Mouse (Mus musculus) hindbrain, embryonic 14.5 days (tissue): ENCODE results near the gene Rnf146. TPM values are rescaled to one million over a fixed set of nuclear protein-coding genes. Genes with fewer than 3 reads are reported as not detected.
A peak's percentile ranks its signal among the peaks of the same experiment; 100 is the strongest.
"Not testable (repeated sequence)": the region's sequence is repeated elsewhere in the genome, so short reads cannot be mapped to it uniquely, and the experiment has no call there.

Experiments
- ATAC-seq: fragments of 200-750 bp; cut with Nextera tagmentation; 2 replicates; pipeline ENCODE4 v1.8.0; 2017; ENCODE audit warnings: moderate number of reproducible peaks, mild to moderate bottlenecking, moderate TSS enrichment, moderate library complexity; ENCODE audit not compliant: low FRiP score
- DNase-seq: peaks from one replicate; pipeline ENCODE4 v3.0.0-alpha.2; 2015; ENCODE audit warnings: low spot score
- H3K27ac ChIP-seq: fragments of 300-500 bp; sonication (generic); 2 replicates; pipeline ENCODE4 v1.5.1; 2014; ENCODE audit warnings: mild to moderate bottlenecking, moderate library complexity
- H3K27me3 ChIP-seq: fragments of 300-500 bp; sonication (generic); 2 replicates; pipeline ENCODE4 v1.6.1; 2014; ENCODE audit warnings: mild to moderate bottlenecking, low read length, mixed read lengths; ENCODE audit not compliant: control insufficient read depth, insufficient read depth
- H3K36me3 ChIP-seq: fragments of 300-500 bp; sonication (generic); replicated peaks from 2 replicates; pipeline ENCODE4 v1.6.1; 2014; ENCODE audit not compliant: control insufficient read depth, insufficient read depth
- H3K4me1 ChIP-seq: fragments of 300-500 bp; sonication (generic); replicated peaks from 2 replicates; pipeline ENCODE4 v1.6.1; 2014; ENCODE audit warnings: antibody characterized with exemption, low read length, mixed read lengths; ENCODE audit not compliant: control insufficient read depth, insufficient read depth
- H3K4me2 ChIP-seq: fragments of 300-500 bp; sonication (generic); replicated peaks from 2 replicates; pipeline ENCODE4 v1.6.1; 2014; ENCODE audit warnings: mild to moderate bottlenecking, moderate library complexity
- H3K4me3 ChIP-seq: fragments of 300-500 bp; sonication (generic); replicated peaks from 2 replicates; pipeline ENCODE4 v1.5.1; 2014; ENCODE audit warnings: mild to moderate bottlenecking, low read length
- H3K9ac ChIP-seq: fragments of 300-500 bp; sonication (generic); 2 replicates; pipeline ENCODE4 v1.6.1; 2014
- H3K9me3 ChIP-seq: fragments of 300-500 bp; sonication (generic); 2 replicates; pipeline ENCODE4 v1.6.1; 2016; ENCODE audit warnings: low read length; ENCODE audit not compliant: control insufficient read depth
- WGBS: fragments of 180-500 bp; shearing (Covaris S2); extraction: QIAGEN DNeasy Blood & Tissue Kit; methylation state at CpG from one replicate; pipeline ENCODE4 v1.1.7; 2014; 5-methylcytosine and 5-hydroxymethylcytosine counted together
- polyA plus RNA-seq: library from polyadenylated mRNA; unstranded; fragments of >200 nt; fragmentation: Nextera tagmentation; extraction: Ambion mirVana; gene quantifications from 2 replicates; pipeline ENCODE4 v1.2.1, GENCODE M21; 2014

The Rnf146 gene
- 62.1 and 78.1 TPM in 2 replicates for polyA plus RNA-seq

- no peak for DNase-seq
- Histone ChIP-seq H3K9ac (peak within 1 kb of the TSS; percentile 93), H3K27ac (peak within 1 kb of the TSS; percentile 99), H3K27me3 (no peaks in the 10 kb centered on the region), H3K4me1 (peaks cover 26% of the 10 kb centered on the region), H3K36me3 (no peaks in the 10 kb centered on the region), H3K4me2 (peak within 1 kb of the TSS; percentile 89), H3K4me3 (peak within 1 kb of the TSS; percentile 83), H3K9me3 (no peaks in the 10 kb centered on the region)
- ATAC-seq = no peak; the same call in 1 of the 2 replicates
- 9% methylated on average over 15 of the region's 15 CpGs for WGBS
Observed at GRCm38 (mm10) chr10:29362197-29362900, at the start of gene Rnf146. Gene Rnf146 (minus strand): TSS chr10:29362442.

- peak; percentile 38 for DNase-seq
- Histone ChIP-seq H3K27ac (no peak overlapping the region), H3K27me3 (no peaks in the 10 kb centered on the region), H3K4me2 (no peak overlapping the region), H3K9ac (no peak overlapping the region), H3K4me1 (no peaks in the 10 kb centered on the region), H3K36me3 (no peaks in the 10 kb centered on the region), H3K9me3 (no peaks in the 10 kb centered on the region), H3K4me3 (no peak overlapping the region)
- 43% methylated on average over 8 of the region's 8 CpGs for WGBS
- ATAC-seq = peak; percentile 43; the same call in 1 of the 2 replicates
Observed at GRCm38 (mm10) chr10:29402656-29403268, 40.5 kb upstream of the Rnf146 start.

GRCm38 (mm10) chr10:29394890-29395289, 32.6 kb upstream of the Rnf146 start:
- not testable (repeated sequence) for H3K4me3 ChIP-seq, H3K4me2 ChIP-seq, H3K27me3 ChIP-seq, H3K27ac ChIP-seq, H3K9ac ChIP-seq, H3K4me1 ChIP-seq, ATAC-seq, DNase-seq, H3K36me3 ChIP-seq, H3K9me3 ChIP-seq
- 66% methylated on average over 2 of the region's 2 CpGs for WGBS

- no peaks in the 10 kb centered on the region for H3K27me3 ChIP-seq
- no peak overlapping the region for H3K9ac ChIP-seq
- no peaks in the 10 kb centered on the region for H3K9me3 ChIP-seq
- 91% methylated on average over 2 of the region's 2 CpGs for WGBS
- H3K4me3 ChIP-seq = no peak overlapping the region
- DNase-seq (no peak), ATAC-seq (no peak)
- H3K27ac ChIP-seq = no peak overlapping the region
- no peak overlapping the region for H3K4me2 ChIP-seq
- H3K36me3 ChIP-seq = no peaks in the 10 kb centered on the region
- H3K4me1 ChIP-seq = no peaks in the 10 kb centered on the region
Observed at GRCm38 (mm10) chr10:29381558-29381957, 19.3 kb upstream of the Rnf146 start.

GRCm38 (mm10) chr10:29374065-29374464, 11.8 kb upstream of the Rnf146 start:
- Histone ChIP-seq H3K27ac (no peak overlapping the region), H3K27me3 (no peaks in the 10 kb centered on the region), H3K36me3 (no peaks in the 10 kb centered on the region), H3K9me3 (no peaks in the 10 kb centered on the region), H3K4me1 (no peaks in the 10 kb centered on the region), H3K9ac (no peak overlapping the region), H3K4me2 (no peak overlapping the region), H3K4me3 (no peak overlapping the region)
- DNase-seq (no peak), ATAC-seq (no peak)
- WGBS = 84% methylated on average over 5 of the region's 5 CpGs

GRCm38 (mm10) chr10:29361464-29362196, 612 bp downstream of the Rnf146 start:
- peak; percentile 92 for DNase-seq
- Histone ChIP-seq H3K27me3 (no peaks in the 10 kb centered on the region), H3K9ac (peak overlapping the region; percentile 93), H3K36me3 (no peaks in the 10 kb centered on the region), H3K4me3 (peak overlapping the region; percentile 83), H3K9me3 (no peaks in the 10 kb centered on the region), H3K27ac (peak overlapping the region; percentile 99), H3K4me1 (peaks cover 33% of the 10 kb centered on the region), H3K4me2 (peak overlapping the region; percentile 89)
- ATAC-seq = peak; percentile 95
- 1% methylated on average over 79 of the region's 100 CpGs for WGBS

GRCm38 (mm10) chr10:29361095-29361463, 1.2 kb downstream of the Rnf146 start:
- H3K9ac ChIP-seq = peak overlapping the region; percentile 93
- DNase-seq = peak; percentile 43
- ATAC-seq = no peak
- H3K9me3 ChIP-seq = no peaks in the 10 kb centered on the region
- H3K4me1 ChIP-seq = peaks cover 37% of the 10 kb centered on the region
- no peaks in the 10 kb centered on the region for H3K27me3 ChIP-seq
- H3K4me3 ChIP-seq = peak overlapping the region; percentile 83
- WGBS = under 1% methylated on average over 6 of the region's 6 CpGs
- H3K36me3 ChIP-seq = no peaks in the 10 kb centered on the region
- H3K4me2 ChIP-seq = peak overlapping the region; percentile 89
- H3K27ac ChIP-seq = peak overlapping the region; percentile 99

- Histone ChIP-seq H3K27ac (no peak overlapping the region), H3K36me3 (peaks cover 37% of the 10 kb centered on the region), H3K27me3 (no peaks in the 10 kb centered on the region), H3K9ac (no peak overlapping the region), H3K4me2 (peak overlapping the region; percentile 22), H3K9me3 (no peaks in the 10 kb centered on the region), H3K4me1 (peaks cover 36% of the 10 kb centered on the region), H3K4me3 (no peak overlapping the region)
- ATAC-seq (peak; percentile 53; the same call in 1 of the 2 replicates), DNase-seq (no peak)
- 33% methylated on average over 7 of the region's 7 CpGs for WGBS
Observed at GRCm38 (mm10) chr10:29354183-29354582, 8.1 kb downstream of the Rnf146 start.

- Histone ChIP-seq H3K27ac (no peak overlapping the region), H3K4me2 (no peak overlapping the region), H3K9me3 (no peaks in the 10 kb centered on the region), H3K4me1 (peaks cover 24% of the 10 kb centered on the region), H3K27me3 (no peaks in the 10 kb centered on the region), H3K36me3 (peaks cover 46% of the 10 kb centered on the region), H3K9ac (no peak overlapping the region), H3K4me3 (no peak overlapping the region)
- 90% methylated on average over 3 of the region's 3 CpGs for WGBS
- no peak for ATAC-seq
- DNase-seq = no peak
Observed at GRCm38 (mm10) chr10:29352575-29352974, 9.7 kb downstream of the Rnf146 start.
